Mouse (Mus musculus): ENCODE data around the gene Tapbpl.

Gene Tapbpl

DNA sequence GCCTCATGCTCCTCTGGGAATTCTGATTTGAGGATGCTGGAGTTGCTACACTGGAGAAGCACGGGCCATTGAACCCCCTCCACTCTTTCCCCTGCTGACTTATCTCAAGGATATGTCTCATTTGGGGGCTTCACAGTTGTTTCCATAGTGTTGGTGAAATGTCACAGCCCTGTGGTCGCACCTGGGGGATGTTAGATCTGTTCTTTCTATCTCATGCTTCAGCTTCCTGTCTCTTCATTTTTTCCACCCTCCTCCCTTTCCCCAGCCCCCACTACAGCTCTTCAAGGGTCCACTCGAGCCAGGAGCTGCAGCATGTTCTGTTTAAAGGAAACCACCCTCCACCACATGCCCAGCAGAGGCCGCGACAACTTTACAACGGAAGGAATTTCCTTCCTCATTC, 6.7 kb upstream of the Tapbpl start:
- no peak for DNase-seq

DNA sequence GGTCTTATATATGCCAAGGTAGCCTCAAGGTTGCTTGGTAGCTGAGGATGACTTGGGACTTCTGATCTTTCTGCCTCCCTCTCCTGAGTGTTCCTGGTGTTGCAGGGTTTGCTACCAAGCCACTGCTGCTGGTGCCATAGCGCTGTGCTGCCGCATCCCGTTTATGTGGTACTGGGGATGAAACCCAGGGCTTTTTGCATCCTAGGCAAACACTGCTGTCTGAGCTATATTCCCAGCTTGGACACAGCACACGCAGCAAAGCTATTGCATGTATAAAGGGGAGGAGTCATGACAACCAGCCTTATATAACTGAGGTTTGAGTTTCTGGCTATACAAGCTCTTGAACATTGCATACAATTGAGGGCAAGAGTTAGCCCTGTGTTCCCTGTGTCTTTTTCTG, 5.8 kb upstream of the Tapbpl start:
- no peak for DNase-seq

DNA sequence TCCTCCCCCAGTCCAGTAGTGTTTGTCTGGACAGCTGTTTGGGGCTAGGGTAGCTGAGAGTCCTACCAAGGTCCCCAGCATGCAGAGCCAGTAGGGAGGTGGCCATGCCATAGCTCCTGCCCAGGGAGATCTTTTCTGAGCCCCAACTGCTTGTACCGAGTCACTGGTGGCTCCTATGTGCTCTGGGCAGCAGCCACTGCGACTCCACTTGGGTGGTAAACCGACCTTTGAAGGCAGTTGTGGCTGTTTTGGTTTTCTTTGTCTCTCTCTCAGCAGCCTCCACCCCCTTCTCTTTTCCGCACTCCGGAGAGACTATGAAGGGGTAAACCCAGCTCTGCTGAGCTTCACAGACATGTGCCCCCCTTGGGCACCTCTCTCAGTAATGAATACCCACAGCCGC, 5.1 kb upstream of the Tapbpl start, which contains the start of gene Cd27:
Cd27 (minus strand) TSS at position 229 of the 400 bp plus-strand sequence.
- DNase-seq = no peak

DNA sequence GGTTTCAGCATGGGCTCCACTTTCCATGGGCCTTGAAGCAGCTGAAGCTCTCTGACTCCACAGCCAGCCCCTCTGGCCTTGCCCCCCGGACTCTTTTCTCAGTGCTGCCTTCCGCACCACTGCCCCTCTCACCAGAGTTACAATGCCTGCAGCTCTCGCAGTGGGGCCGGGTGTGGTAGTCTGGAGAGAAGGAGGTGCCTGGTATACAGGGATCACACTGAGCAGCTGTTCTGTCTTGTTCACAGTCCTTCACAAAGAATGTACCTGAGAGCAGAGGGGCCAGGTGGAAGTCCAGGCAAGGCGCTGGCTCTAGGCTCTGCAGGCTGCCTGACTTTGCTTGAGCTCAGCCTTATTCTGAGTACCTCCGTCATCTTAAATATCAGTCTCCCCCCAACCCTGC, 4.7 kb upstream of the Tapbpl start:
- DNase-seq = no peak

DNA sequence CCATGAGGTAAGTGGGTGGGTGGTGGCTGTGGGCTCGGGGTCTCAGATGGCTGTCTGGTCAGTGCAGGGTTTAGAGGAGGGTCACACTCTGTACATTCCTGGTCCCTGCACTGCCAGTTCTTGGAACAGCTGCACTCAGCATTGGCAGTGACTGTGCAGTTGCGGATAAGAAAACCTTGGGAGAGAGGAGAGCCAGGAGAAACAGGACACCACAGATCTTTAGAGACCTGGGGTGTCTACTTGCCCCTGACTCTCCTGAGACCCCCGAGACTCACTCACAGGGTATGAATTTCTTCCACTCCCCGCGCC, 2.8 kb upstream of the Tapbpl start:
- DNase-seq = no peak

DNA sequence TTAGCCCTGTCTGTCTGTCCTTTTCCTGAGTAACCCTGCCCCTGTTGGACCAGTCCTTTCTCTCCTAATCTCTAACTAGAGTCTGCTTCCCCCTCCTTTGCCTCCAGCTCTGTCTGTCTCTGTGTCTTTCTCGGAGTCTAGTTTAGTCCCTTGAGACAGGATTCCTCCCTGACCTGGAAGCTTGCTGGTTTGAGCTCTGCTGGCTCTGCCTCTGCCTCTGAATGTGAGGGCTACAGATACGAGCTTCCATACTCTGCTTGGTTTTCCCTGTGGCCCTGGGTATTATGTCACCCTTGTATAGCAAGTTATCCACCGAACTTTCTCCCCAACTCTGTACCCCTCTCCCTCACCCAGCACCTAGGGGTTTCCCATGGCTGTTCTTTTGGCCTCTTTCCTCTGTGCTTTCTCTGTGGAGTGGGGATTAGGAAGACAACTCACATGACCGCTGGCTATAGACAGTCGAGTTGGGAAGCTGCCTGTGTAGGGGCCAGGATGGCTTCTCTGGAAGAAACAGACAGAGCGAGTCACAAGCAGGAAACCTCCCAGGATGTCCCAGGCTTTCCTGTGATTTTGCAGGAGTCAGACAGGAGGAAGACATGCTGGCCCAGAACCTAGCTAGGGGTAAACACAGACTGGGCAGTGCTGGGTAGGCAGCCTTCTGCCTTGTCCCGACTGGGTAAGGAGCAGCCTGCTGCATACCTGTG, 2.3 kb upstream of the Tapbpl start:
- DNase-seq = no peak

DNA sequence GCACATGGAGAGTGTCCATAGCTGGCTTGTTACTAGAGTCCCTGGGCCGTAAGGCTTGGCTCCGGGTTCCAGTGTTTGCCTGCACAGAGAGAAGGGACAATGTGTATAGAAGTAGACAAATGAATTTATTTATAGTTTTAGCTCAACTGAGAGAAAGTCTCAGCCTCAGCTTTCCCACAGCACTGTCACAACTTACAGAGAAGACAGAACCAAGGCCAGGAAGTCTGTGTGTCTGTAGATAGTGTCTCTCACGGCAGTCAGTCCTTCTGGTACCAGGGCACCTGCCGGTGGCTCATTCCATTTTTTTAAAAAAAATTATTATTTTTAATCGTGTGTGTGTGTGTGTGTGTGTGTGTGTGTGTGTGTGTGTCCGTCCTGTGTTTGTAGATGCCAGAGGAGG, 856 bp upstream of the Tapbpl start:
- DNase-seq = no peak

DNA sequence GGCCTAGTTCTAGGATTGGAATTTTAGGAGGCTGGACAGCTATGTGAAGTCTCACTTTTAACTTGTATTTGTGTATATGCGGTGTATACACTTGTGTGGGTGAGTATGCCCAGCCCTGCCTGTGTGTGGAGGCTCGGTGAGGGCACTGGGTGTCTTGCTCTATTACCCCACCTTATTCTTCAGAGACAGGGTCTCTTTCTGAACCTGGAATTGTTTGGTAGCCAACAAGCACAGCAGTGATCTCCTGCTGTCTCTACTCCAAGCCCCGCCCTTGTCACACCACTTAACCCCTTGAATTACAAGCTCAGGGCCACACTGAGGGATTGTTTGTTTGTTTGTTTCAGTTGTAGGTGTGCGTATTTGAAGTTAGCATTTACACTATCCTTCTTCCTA, 381 bp upstream of the Tapbpl start:
- no peak for DNase-seq

DNA sequence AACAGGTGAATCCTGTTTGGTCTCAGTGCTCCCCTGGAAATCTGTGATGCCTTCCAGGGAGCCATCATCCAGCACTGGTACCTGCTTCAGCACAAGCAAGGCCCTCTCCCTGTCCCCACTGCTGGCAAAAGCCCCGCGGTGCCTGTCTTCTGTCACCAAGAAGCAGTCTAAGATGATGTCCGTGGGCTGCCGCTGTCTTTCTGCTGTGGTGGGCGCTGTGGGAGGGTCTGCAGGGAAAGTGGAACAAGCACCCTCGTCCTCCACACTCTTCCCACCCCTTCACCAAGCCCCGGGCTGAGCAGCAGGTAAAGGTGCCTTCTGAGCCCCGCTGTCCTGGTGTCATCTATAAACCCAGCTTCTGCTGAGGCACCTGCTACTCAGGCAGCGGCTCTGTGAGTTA, 1.1 kb downstream of the Tapbpl start:
- no peak for DNase-seq

DNA sequence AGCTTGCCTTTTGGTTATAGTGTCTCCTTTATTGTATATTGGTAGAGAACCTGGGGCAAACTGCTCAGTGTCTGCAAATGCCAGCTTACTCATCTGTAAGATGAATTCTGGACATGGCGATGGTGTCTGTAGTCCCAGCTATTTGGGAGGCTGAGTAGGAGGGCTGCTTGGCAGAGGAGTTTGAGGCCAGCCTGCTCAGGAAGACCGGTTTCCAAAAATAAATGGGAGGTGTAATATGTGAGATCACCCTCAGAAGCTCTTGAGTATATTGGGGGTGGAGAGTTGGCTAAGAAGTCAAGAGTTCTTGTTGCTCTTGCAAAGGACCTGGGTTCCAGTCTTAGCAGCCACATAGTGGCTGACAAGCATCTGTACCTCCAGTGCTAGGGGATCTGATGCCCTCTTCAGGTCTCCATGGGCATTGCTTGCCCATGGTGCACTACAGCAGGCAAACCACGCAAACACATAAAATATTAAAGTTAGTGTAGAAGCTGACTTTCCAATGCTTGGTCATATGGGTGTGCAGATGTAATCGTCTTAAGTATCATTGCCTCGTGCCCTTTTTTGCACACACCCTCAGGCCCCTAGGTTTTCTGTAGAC, 6.0 kb downstream of the Tapbpl start:
- no peak for DNase-seq

DNA sequence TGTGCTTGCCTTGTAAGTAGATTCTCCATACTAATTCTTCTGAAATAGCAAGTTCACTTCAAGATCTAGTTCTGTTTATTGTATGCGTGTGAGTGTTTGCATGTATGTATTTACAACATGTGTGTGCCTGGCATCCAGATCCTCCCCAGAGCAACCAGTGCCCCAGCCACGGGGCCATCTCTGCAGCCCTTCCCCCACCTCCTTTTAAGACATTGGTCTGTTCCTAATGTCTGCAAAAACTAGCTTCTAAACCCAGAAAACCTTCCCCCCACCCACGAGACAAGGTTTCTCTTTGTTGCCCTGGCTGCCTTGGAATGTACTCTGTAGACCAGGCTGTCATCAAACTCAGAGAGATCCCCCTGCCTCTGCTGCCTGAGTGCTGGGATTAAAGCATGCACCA, 9.1 kb downstream of the Tapbpl start:
- no peak for DNase-seq

DNA sequence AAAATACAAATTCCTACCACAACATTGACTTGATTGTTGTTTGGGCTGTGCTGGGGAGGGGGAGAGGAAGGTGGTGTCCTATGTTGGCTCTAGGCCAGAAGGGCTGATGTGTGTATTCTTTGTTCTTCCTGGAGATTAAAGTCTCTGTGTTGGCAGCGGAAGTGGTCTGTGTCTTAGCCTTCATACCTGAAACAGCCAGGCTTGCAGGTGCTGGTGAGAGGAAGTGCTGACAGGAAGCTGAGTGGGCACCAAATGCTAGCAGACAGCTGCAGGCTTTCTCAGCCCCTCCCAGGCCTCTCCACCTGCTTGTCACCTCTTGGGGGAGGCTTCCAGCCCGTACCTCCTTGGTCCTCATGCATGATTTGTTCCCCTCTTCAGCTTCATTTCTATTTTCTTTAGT, 9.5 kb downstream of the Tapbpl start:
- no peak for DNase-seq

DNA sequence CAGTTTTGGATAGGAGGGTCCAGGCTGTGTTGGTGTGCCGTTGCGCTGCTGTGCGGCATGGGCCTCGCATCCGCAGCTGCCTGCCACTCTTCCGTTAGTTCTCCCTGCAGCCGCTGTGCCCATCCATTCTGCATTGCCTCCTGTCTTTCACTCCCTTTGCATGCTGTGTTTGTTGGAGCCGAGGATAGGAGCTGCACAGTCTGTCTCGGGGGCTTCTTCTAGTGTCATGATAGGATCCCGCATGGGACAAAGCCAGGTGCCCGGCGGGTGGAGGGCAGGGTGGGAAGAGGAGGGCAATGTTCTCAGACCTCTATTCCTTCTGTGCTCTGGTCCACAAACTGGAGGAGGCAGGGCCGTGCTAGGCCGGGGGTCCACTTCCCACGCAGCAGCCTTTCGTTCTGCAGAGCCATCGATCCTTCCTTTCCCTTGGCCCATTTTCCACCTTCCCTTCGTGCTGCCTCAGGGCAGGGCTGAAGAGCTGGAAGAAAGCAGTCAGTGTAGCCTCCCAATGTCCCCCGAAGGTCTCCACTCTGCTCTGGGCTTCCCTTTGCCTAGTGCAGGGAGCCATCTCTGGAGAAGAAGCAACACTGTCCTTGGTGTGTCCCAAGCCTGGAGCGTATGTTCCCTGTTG, 10.4 kb downstream of the Tapbpl start:
- no peak for DNase-seq

DNA sequence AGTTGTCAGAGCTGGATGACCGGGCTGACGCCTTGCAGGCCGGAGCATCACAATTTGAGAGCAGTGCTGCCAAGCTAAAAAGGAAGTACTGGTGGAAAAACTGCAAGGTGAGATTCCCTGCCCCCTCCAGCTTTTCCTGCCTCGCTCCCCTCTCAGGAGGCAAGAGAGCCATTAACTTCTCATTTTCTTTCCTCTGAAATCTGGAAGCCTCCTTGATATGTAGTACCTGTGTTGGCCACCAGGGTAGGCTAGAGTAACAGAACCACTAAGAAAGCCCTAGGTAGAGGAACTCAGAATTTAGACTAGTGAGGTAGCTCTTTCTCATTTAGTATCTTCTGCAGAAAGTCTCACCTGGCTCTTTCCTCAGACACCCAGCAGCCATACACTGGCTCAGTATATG, 12.7 kb downstream of the Tapbpl start:
- peak; percentile 59 for DNase-seq

DNA sequence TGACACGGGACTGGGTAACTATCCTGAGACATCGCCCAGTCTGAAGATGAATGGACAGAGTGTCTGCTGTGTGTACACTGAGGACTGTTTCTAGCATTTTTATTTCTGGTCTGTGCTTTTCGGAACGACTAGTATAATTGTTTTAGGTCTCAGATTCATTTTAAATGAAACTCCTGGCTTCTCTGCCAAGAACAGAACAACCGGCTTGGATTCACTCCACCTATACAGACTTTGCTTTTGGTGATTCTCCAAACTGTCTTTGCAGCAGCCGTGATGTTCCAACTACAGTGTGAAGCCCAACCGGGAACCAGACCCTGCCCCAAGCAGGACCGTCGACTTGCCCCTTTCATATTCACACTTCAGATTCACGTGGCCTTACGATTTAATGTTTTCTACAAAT, 13.8 kb downstream of the Tapbpl start:
- DNase-seq = no peak

DNA sequence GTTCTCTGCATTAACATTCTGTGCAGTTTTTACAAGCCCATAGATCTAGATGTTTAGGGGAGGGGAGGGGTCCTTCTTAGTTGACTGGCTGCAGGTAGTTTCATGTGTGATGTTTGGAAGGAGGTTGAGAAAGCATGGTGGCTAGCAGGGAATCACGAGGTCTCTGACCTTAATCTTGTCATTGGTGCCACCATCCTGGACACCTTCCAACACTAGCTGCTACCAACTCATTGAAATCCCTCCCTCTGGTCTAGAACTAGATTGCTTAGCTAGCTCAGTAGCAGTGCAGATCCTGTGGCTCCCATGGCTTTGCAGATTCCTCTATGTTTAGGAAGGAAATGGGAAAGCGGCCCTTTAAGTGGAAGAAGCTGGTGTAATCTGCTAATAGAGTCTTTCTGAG, 14.8 kb downstream of the Tapbpl start:
- no peak for DNase-seq

DNA sequence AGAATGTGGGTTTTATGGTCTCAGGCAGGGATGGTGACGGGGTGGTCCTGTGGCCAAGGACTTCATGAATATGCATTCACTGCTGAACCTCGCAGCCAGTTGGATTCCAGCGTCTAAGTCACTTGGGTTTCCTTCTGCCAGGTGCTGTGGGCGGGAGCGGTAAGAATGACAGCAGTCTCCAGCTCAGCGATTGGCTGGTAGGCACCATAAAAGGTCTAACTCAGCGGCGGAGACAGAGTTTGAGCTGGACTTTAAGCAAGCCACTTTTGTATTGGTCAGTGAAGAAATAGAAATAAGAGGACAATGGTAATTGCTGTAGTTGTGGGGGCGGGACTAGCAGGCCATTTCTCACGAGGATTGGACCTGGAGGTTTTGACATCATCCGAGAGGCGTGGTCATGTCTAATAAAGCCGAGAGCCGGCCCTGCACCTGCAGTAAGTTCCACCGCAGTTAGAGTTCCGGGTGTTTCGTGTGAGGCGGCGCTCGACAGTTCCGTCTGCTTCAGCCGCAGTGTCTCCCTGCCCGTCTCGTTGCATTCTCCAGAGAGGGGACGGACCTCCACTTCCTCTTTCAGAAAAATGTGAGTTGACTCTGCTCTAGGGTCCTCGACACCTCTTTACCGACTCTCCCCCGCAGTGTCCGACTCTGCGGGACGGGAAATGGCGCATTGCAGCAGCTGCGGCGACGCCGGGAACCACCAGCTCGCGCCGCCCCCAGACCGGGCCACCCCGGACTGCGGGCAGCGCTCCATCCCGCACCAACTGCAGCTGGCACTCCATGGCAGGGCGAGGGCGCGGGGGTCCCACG, 16.3 kb downstream of the Tapbpl start, which contains the start of gene Vamp1:
Vamp1 (plus strand) TSS at position 404 of the 807 bp plus-strand sequence.
- DNase-seq = peak; percentile 97

DNA sequence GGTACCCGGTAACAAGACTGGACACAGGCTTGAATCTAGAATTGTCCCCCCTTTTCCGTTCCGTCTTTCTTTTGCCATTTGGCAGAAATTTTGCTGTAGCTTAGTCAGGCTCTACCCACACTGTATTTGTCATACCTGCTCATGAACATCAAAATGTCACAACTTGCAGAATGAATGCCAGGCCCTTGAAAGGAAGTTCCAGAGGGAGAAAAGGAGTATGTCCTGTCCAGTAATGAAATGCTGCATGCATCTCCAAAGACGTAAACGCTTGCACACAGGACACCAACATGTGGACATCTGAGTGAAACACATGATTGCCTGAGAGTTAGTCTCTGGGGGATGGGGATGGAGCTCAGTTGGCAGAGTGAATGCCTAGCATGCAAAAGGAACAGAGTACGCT, 17.9 kb downstream of the Tapbpl start:
- DNase-seq = no peak

DNA sequence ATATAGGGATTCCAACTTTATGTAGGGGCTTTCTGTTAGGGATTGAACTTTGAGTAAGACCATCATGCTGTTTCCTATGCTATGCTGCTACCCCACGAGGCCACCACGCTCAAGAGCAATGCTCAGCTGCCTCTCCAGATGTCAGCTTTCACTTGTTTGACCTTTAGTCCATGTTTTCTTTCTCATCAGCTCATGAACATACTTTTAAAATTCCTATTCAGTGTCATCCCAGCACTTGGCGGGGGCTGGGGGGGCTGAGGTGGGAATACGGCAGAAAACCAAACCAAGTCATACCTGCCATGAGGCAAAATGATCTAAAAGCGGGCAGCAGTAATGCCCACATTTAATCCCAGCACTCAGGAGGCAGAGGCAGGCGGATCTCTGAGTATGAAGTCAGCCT, 18.5 kb downstream of the Tapbpl start:
- no peak for DNase-seq

DNA sequence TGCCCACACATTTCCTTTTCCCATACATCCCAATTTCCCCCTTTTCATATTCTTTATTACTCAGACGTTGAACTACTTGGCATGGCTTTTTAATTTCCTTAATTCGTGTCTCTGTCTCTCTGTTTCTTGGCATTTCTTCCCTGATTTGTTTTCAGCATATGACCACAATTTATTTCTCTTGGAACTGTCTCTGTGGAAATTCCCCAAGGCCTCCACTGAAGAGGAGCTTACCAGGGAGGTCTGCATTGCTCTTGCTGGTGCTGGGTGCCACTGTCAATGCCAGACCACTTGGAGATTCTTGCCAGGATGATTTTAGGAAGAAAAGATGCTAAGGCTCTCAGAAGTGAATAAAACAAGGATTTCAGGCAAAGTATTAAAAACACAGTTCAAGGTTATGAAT, 19.0 kb downstream of the Tapbpl start:
- DNase-seq = no peak

DNA sequence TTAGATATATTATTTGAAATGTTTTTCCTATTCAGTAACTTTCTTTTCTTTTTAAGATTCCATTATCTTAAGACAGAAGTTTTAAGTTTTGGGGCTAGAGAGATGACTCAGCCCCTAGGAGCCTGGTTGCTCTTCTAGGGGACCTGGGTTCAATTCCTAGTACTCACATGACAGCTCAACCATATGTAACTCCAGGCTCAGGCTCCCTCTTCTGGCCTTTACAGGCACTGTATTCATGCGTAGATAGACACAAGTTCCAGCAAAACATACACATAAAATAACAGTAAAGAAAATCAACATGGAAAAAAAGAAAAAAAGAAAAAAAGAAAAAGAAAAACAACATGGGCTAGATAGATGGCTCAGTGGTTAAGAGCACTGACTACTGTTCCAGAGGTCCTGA, 21.2 kb downstream of the Tapbpl start:
- no peak for DNase-seq

DNA sequence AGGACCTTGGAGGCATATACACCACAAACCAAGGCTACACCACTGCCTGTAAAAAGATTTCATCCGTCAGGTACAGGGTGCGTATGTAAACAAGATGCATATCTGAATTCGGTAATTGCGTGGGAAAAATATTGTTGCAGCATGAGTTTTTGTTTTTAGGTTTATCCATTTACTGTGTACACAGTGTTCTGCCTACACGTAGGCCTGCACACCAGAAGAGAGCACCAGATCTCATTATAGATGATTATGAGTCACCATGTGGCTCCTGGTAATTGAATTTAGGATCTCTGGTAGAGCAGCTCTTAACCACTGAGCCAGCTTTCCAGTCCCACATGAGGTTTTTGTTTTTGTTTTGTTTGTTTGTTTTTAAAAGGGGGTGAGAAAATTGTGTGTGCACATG, 34.5 kb downstream of the Tapbpl start:
- DNase-seq = no peak

DNA sequence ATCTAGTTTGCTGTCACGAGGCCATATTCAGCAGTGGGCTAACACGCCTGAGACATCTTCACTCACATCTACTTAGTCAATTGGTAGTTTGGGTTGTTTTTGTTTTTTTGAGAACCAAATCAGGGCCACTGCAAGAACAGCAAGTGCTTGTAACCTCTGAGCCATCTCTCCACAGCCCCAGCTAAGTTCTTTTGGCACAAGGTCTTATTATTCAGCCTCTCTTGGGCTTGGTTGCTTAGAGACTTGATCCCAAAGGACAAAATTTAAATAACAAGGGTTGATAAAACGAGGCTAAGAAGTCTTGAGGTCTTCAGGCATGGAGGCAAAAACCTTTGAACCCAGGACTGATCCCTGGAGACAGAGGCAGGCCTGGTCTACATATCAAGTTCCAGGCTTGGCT, 35.4 kb downstream of the Tapbpl start:
- no peak for DNase-seq

DNA sequence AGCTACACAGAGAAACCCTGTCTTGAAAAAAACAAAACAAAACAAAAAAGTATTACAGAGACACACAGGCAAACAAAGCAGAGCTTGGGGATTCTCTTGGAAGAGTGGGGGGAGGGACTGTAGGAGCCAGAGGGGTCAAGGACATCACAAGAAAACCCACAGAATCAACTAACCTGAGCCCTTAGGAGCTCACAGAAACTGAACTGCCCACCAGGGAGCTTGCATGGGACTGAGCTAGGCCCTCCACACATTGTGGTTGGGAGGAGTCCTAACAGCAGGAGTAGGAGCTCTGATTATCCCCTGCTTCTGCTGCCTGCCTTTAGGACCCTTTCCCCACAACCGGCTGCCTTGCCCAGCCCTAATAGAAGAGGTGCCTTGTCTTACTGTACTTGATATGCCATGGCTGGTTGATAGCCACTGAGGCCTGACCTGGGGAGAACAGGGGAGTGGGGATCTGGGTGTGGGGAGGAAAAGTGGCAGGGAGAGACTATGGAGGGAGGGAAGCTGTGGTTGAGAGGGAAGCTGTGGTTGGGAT, 36.1 kb downstream of the Tapbpl start:
- DNase-seq = no peak
